Mouse (Mus musculus) layer of hippocampus, adult 18-20 months (tissue): Measurements from ENCODE around the gene 1700001K19Rik. TPM values are rescaled to one million over a fixed set of nuclear protein-coding genes. Genes with fewer than 3 reads are reported as not detected.
"Not testable (repeated sequence)": the region's sequence is repeated elsewhere in the genome, so short reads cannot be mapped to it uniquely, and the experiment has no call there.

Source experiments
- DNase-seq, 2 experiments: peaks; one replicate each; pipeline ENCODE4 v3.0.0; 2022; ENCODE audit warnings: low spot score in 2 of 2
- long read RNA-seq: library from polyadenylated mRNA; stranded (forward); transcript quantifications from one replicate; pipeline ENCODE4 v2.0.0, GENCODE M21; 2021
- total RNA-seq, 2 experiments: library from RNA; stranded (reverse); gene quantifications; 2 replicates each; pipeline ENCODE4 v1.2.3; 2021

The 1700001K19Rik gene
- total RNA-seq: not detected
- long read RNA-seq: 0 reads

DNA sequence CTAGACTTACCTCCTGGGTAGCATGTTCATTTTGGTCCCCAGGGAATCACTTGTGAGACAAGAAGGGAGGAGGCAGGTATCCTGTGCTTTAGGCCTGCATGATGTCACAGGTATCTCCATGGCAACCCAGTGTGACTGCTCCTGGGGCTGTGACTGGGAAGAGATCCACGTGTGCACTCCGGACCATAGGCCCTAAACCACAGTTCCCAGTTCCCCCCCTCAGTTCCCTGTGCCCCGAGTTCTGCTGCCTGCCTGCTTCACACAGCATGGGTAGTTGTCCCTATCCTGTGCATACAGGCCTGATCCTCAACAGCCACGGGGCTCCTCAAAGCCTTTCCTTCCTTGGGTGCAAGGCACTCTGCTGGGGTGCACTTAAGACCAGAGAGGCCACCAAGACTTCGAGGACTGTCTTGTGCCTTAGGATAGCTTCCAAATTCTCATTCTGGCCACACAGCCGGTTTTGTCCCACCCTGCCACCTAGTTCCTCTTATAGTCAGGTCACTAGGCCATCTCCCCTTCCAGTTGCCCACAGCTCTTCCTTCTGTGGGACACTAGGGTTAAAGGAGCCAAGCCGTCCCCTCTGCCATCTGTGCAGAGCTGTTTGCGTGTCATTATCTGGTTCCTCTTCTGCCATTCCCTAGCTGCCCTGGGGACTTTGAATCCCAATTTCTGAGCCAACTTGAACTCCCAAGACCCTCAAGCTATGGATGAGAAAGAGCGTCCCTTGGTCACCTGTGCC, at the start of gene 1700001K19Rik:
1700001K19Rik (minus strand) TSS at position 59 of the 739 bp plus-strand sequence.
- DNase-seq: no peak

DNA sequence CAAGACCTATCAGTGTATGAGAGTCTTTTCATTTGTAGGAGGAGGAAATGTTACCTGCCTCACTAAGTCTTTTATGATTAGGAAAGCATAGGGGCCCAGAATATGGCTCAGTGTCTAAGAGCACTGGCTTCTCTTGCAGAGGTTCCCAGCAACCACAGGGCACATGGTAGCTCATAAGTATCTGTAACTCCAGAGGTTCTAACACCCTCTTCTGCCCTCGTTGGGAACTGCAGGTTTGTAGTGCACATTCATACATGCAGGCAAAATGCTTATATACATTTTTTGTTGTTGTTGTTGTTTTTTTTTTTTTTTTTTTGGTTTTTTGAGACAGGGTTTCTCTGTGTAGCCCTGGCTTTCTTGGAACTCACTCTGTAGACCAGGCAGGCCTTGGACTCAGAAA, 44.0 kb upstream of the 1700001K19Rik start:
- DNase-seq: no peak

DNA sequence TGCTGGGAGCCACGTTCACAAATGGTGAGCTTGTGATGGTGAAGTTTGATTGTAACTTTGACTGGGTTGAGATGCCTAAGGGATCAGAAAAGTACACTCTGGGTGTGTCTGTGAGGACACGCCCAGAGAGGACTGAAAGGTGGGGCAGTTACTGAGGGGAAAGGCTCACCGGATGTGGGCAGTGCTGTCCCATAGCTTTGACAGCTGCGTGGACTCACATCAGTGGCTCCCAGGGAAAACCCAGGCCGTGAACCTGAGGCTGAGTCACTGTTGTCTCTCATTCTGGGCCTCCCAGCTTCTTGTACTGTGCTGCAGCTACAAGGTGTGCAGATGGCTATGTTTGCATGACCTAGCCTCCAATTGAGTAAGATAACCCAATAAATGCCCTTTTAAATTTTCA, 43.1 kb upstream of the 1700001K19Rik start:
- no peak for DNase-seq

DNA sequence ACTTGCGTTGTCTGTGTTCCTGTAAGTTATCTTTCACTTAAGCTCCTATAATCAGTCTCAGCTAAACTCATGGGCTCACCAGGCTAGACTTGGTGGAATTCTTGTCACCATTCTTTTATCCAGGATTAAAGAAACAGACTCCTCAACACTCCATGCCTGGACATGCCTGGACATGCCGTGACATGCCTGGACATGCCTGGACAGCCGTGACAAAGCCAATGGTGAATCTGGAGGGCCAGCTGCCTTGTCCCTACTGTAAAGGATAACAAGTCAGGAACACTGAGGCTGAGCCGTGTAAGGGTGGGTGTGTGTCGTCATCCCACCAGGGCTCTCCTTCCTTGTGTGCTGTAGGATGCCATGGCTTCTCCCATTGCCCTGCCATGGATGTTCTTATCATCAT, 42.6 kb upstream of the 1700001K19Rik start:
- DNase-seq: no peak

DNA sequence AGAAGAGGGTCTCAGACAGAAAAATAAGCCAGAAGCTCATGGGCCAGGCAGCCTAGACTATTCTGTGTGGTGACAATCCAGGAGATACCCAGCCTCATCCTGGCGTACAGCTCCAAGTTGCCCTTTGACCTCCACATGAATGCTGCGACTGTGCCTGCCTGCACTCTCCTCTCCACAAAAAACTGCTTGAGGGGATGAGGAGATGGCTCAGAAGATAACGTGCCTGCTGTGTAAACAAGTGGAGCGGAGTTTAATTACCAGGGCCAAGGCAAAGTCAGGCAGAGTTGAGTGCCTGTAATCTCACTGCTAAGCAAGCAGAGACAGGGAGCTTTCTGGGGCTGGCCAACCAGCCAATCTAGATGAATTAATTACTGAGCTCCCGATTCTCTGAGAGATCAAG, 33.6 kb upstream of the 1700001K19Rik start:
- no peak for DNase-seq

DNA sequence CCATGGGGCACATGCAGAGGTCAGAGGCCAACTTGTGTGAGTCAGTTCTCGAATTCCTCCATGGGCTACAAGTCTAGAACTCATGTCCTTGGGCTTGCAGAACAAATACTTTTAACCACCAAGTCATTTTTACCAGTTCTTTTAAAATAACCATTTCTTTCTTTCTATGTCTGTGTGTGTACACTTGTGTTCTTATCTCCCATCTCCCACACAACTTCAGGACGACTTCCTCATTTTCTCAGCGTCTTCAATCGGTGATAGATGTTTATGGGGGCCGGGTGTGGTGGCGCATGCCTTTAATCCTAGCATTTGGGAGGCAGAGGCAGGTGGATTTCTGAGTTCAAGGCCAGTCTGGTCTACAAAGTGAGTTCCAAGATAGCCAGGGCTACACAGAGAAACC, 31.8 kb upstream of the 1700001K19Rik start:
- DNase-seq: no peak

DNA sequence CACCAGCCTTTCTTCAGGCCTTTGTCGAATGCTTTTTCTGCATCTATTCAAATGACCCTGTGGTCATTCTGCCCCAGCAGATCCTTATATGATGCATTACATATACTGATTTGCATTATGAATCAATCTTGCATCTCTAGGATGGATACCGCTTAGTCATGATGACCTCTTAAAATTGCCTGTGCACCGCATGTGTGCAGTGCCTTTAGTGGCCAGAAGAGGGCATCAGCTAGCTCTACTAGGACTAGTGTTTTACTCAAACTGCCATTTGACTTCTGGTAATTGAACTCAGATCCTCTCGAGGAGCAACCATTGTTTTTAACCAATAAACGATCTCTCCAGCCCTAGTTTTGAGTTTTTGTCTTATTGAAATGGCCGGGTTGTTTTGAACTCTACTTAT, 31.4 kb upstream of the 1700001K19Rik start:
- DNase-seq: no peak

DNA sequence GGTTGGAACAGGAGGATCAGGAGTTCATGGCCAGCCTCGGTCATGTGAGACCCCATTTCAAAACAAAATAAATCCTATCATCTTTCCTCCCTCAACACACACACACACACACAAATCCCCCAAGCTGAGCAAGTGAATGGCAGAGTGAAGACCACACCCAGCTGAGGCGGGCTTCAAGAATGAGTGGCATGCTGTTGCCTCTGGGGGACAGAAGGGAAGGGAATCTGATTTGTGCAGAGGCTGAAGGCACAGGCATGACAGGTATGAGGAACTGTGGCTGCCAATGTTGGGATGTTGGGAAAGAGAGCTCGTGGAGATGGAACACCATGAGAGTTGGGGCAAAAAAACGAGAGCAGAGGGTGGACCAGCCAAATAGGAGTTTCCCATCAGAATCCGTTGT, 28.9 kb upstream of the 1700001K19Rik start:
- no peak for DNase-seq

DNA sequence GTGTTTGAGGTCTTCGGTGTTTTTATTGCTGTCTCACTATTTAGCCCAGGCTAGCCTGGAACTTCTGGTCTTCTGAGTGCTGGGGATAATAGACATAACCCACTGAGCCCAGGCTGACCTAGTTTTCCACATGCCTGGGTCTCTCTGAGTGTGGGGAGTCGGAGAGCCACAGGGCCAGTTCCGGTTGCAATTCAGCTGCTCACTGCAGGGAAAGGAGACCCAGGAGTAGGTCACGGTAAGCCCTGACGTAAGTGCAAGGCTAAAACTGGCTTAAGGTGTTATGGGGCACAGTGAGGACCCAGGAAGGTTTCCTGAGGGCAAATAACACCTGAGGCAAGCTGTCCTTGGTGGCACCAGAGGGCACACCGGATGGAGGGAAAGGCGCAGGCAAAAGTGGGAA, 25.0 kb upstream of the 1700001K19Rik start:
- no peak for DNase-seq

DNA sequence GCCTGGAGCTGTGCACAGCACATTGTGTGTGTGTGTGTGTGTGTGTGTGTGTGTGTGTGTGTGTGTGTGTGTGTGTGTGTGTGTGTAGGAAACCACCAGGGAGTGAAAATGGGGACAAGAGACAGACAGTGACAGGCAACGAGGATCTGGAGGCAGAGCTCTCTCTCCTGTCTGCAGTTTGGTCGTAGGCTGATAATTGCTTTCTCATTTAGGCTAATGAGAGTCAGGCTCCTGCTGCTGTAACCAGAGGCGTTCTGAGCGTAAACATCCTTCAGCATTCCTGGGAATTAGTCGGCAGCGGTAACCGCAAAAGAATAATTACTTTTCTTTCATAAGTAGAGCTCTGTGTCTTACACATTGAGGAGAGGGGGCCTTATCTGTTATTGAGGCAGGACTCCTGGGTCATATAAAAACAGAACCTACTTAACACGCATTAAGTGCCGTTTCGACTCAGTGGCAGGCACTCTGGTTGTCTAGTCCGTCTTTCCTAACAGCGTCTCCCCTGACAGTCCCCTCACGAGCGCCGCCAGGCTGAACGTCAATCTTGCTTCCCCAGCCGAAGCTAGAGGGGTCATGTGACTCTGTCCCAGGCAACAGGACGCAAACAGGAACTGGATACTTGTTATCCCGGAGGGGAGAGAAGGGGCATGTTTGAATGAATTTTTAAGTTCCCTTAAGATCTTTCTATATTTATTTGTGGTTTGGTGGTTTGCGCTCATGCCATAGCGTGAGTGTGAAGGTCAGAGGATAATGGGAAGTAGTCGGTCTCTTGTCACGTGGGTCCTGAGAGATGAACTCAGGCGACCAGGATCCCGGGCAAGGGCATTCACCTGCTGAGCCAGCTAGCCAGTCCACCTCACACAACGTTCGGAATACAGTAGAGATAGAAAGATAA, 24.2 kb upstream of the 1700001K19Rik start:
- DNase-seq: peak; percentile 27 to 43

DNA sequence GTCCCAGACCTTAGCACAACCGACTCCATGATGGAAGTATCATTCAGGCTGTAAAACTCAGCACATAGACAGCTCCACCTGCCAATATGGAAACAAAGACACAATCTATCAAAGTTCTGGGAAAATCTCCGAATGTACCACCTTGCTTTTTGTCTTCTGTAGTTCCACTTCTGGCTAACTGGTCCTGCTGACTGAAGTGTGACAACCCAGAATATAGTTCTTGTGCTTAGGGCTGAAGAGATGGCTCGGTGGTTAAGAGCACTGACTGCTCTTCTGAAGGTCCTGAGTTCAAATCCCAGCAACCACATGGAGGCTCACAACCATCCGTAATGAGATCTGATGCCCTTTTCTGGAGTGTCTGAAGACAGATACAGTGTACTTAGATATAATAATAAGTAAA, 23.0 kb upstream of the 1700001K19Rik start:
- DNase-seq: not testable (repeated sequence)

DNA sequence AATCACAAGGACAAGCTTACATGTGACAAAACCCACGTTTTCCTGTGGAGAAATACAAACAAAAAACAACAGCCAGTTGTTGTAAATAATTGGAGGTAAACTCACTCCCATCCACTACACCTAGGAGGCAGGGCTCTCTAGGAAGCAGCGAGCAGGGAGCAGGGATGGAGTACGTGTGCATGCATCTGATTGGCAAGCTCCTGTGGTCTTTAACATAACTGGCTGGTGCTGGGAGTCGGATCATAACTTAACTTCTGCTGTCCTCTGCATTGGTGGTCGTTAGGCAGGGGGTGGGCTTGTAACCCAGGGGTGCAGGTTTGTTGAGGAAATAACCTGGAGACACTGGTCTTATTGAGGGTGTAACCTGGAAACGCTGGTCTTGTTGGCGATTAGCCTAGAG, 21.3 kb upstream of the 1700001K19Rik start:
- DNase-seq: no peak

DNA sequence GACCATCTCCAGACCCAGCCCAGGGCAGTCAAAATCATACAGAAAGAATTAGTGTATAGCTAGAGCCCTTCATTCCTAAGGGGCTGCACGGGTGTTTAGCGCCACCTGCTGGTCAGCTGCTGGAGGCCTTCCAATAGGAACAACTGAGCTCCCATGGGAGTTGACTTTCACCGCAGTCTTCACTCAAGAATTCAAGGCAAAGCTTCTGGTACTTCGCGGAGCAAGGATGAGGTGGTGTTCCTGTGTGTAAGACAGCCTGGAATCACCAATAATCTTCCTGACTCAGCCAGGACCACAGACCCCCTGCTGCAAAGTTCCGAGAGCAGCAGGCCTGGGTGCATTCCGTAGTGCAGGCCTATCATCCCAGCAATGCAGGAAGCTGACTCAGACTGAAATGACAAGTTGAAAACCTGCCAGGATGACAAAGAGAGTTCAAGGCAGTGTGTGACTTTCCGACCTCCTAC, 20.6 kb upstream of the 1700001K19Rik start:
- DNase-seq: peak; percentile 74 to 87

DNA sequence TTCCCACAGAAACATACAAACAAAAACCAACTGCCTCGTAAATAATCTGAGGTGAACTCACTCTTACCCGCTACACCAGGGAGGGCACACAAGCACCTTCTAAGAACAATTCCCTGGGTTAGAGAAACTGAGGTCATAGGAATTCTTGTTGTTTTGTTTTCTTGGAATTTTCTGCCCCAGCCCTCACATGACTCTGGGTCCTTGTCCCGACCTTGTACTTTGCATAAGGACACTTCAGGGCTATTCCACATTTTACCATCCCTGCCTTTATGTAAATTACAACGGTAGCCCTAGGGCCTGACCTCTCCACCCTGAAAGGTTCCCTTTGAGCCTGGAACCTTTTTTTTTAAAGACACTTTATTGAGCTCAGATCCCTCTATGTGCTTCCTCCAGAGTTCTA, 20.1 kb upstream of the 1700001K19Rik start, which contains the start of gene Hsp90aa1:
Hsp90aa1 (minus strand) TSS at position 173 of the 400 bp plus-strand sequence.
- no peak for DNase-seq

DNA sequence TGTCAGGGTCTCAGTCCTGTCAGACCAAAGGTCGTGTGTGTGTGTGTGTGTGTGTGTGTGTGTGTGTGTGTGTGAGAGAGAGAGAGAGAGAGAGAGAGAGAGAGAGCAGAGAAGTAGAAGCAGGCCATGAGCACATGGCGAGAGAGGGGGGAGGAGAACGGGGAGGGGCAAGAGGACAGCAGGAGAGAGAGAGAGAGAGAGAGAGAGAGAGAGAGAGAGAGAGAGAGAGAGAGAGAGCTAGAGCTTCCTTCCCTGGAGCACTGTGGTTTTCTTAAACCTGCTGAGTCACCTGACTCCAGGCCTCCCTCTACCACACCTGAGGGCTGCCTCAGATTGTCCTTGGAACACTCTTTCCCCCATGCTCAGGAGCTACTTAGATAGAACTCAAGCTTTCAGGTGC, 18.9 kb upstream of the 1700001K19Rik start:
- DNase-seq: not testable (repeated sequence)

DNA sequence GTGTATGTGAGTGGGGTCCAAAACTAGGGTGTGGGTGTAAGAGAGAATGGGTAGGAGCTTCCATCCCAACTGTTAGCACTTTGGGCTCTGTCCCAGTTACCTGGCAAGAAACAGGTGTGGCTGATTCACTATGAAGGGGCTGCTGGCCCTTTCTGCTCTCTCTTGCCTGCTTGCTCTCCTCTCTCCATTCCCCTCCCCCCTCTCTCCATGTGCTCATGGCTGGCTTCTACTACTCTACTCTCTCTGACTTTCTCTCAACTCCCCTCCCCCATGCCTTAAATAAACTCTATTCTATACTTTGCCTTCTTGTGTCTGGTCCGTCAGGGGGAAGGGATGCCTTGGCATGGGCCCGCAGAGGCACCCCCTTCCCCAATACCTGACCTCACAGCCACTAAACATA, 18.3 kb upstream of the 1700001K19Rik start:
- no peak for DNase-seq

DNA sequence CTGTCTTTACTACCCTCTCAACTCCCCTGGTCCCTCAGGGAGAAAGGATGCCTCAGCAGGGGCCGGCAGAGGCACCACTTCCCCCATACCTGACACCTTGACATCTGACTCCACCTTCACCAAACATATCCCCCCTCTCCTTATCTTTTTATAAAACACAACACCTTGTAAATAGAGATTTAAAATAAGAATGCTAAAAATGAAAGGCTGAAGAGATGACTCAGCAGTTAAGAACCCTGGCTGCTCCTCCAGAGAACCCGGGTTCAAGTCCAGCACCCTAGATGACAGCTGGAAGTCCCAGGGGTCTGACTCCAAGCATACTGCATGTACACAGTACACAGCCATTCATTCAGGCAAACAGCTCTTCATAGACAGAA, 16.7 kb upstream of the 1700001K19Rik start:
- DNase-seq: no peak

DNA sequence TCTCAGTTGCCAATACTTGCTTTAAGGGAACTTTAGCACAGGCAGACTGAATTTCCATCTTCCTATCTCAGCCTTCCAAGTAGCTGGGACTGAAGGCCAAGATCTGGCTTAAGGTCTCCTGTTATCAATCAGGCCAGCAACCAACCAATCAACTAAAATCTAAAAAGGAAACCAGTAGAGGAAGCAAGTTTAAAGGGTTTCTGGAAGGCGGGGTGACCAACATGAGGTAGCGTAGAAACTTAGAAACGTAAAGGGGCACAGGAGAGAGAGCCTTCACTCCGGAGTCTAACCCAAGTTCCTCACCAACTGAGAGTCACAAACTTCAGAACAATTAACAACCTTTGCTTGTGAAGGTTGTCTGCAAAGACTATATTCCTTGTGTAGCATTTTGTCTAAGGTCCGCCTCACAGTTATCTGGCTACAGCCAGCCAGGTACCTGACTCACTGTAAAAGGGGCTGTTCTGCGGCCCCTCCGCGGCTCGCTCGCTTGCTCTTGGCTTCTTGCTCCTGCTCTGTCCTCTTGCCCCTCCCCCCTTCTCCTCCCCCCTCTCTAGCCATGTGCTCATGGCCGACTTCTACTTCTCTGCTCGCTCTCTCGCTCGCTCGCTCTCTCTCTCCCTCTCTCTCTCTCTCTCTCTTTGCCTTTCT, 16.2 kb upstream of the 1700001K19Rik start:
- no peak for DNase-seq

DNA sequence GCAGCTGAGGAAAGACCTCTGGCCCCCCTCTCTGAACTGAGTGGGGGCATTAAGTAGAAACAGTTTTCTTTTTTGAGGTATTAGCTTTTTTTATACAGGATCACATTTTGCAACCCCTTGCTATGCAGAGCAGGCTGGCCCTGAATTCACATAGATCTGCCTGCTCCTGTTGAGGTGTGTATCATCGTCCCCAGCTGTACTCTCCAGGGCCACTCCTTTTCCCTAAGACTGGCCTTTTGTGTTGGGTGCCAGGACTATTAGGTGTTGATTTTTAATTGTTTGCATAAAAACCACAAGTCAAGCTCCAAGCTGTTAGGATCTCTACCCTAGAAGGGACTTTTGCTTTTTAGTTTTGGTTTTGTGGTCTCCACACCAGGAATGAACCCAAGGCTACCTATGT, 15.7 kb upstream of the 1700001K19Rik start:
- no peak for DNase-seq

DNA sequence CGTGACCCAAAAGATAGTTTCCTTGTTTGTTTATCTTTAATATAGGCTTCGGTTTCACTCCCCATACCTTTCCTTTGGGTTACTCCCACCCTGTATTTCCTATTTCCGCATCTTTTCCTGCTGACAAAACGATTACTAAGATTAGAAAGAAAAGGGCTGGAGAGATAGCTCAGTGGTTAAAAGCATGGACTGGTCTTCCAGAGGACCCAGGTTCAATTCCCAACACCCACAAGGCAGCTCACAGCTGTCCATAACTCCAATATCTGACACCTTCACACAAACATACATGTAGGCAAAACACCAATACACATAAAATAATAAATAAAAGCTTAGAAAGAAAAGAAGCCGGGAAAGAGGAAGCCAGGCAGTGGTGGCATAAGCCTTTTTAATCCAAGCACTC, 15.0 kb upstream of the 1700001K19Rik start:
- DNase-seq: no peak

DNA sequence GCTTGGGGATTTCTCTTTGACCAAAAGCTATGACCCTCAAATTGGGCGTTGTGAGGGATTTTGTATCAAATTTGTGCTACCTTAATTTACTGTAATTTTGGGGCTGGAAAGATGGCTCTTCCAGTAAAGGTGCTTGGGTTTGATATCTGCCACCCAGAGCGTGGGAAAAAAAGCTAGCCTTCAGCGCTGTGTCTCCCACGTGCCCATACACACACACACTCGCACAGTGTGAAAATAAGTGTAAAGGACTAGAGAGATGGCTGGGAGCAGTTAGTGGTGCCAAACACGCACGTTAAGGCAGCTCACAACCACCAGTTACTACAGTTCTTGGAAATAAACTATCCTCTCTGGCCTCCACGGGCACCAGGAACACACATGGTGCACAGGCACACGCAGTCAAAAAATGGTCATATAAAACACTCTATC, 14.6 kb upstream of the 1700001K19Rik start:
- DNase-seq: no peak
